Mouse (Mus musculus): ENCODE measurements around the gene Hcn1. TPM values are rescaled to one million over a fixed set of nuclear protein-coding genes. Genes with fewer than 3 reads are reported as not detected.

Gene Hcn1
- 1 to 10 TPM in 1 of 4 experiments, under 1 TPM in 3; 0.60 to 1.2 (median 0.81) TPM for total RNA-seq (2022)

GRCm38 (mm10) chr13:117602181-117602580 is at the start of gene Hcn1:
Hcn1 (plus strand) TSS chr13:117602320.
- DNase-seq (ENCODE audit: low spot score), result peak; percentile 3

DNA sequence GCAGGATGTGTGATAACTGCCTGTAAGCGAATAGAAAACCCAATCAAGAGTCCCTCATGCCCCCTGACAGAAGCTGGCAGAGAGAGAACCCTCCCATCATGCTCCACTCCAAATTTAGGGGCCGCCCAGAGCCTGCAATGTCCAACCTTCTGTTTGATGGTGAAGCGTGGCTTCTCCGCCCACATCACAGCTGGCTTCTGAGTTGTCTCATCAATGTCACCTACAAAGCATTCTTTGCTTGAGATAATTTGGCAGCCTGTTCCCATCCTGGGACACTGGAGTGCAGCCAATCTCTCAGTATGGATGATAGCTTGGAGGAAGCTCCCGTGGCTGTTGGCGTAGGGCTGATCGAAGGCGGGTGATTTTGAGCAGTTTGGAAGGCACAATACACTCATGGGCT is 34.9 kb upstream of the Hcn1 start:
- peak; percentile 17 for DNase-seq (ENCODE audit: low spot score)

DNA sequence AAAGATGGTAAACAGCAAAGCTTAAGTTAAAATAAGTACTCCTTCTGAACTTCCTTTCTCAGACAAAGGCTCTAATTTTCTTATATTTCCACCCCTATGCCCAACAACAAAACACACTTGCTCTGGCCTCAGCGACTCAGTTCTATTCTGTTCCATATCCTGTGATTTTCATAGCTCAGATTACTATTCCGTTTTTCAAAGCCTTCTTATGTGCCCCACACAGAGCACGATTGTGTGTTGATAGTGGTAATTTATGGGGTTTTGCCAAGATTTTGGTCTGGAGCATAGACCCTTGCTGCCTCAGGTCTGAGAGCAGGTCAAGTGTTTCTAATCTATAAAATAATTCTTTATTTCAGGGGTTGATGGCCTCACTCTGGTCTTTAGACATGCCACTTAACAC is 30.4 kb upstream of the Hcn1 start:
- DNase-seq (ENCODE audit: low spot score), result no peak

GRCm38 (mm10) chr13:117594494-117595182 is 7.5 kb upstream of the Hcn1 start:
- no peak for DNase-seq (ENCODE audit: low spot score)

DNA sequence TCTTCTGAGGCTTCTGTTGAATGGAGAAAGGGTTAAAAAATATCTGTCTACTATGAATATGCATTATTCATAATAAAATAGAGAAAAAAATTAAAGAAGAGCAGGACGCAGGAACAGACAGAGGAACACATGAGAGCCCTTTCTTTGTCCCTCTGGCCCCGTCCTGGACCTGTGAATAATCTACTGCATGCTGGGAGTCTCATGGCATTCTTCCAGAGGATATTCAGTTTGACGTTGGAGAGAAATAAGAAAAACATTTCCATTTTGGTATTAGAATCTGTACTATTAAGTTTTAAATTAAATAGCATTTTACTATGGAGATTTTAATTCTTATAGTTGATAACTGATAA is 7.0 kb upstream of the Hcn1 start:
- no peak for DNase-seq (ENCODE audit: low spot score)

GRCm38 (mm10) chr13:117601331-117601965 is 672 bp upstream of the Hcn1 start:
- DNase-seq (ENCODE audit: low spot score), result no peak

DNA sequence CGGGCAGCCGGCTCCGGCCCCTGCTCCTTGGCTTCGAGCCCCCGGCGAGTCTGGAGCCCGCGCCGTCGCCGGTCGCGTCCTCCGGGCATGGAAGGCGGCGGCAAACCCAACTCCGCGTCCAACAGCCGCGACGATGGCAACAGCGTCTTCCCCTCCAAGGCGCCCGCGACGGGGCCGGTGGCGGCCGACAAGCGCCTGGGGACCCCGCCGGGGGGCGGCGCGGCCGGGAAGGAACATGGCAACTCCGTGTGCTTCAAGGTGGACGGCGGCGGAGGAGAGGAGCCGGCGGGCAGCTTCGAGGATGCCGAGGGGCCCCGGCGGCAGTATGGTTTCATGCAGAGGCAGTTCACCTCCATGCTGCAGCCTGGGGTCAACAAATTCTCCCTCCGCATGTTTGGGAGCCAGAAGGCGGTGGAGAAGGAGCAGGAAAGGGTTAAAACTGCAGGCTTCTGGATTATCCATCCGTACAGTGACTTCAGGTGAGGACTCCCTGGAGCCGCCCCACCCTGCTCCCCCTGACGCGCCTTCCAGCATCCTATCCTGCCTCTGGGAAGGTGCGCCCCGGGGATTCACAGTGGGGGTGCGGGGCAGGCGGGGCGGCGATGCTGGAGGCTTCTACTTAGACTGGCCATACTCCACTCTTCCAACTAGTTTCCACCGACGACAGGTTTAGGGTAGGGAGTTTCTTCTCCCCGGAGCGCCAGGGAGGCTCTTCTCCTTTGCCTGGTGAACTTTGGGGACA is 668 bp downstream of the Hcn1 start:
- DNase-seq (ENCODE audit: low spot score), result no peak

- no peak for DNase-seq (ENCODE audit: low spot score)
Measured at GRCm38 (mm10) chr13:117603421-117603820, 1.3 kb downstream of the Hcn1 start.

DNA sequence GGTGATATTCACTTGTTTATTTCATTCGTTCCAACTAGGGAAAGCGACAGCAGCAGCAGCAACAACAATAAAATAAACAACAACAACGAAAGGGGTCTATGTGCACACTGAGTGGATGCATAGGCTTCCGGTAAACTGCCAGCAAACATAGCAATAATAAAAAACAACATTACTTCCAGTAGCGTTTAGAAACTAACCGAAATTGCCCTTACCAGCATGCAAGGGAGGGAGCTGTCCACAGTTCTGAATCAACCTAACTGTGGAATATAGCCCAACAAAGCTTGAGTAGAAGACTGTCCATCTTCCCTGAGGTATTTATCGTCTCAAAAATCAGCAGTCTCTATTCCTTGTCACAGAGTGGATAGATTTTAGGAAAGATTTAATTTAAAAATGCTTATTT is 2.0 kb downstream of the Hcn1 start:
- no peak for DNase-seq (ENCODE audit: low spot score)

- no peak for DNase-seq (ENCODE audit: low spot score)
Measured at GRCm38 (mm10) chr13:117604971-117605750, 3.0 kb downstream of the Hcn1 start.

DNA sequence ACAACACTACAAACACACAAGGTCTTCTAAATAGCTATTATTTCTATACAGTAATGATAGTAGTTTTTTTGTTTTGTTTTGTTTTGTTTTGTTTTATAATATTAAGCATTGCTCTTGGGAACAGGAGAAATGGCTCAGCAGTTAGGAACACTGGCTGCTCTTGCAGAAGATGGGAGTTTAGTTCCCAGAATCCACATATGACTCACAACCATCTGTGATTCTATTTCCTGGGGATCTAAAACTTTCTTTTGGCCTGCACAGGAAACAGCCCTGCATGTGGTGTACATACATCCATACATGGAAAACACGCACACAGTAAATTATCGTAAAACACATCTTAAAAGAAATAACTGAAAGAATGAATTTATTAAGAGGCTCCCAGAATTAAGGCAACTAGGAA is 9.8 kb downstream of the Hcn1 start:
- DNase-seq (ENCODE audit: low spot score), result no peak

DNA sequence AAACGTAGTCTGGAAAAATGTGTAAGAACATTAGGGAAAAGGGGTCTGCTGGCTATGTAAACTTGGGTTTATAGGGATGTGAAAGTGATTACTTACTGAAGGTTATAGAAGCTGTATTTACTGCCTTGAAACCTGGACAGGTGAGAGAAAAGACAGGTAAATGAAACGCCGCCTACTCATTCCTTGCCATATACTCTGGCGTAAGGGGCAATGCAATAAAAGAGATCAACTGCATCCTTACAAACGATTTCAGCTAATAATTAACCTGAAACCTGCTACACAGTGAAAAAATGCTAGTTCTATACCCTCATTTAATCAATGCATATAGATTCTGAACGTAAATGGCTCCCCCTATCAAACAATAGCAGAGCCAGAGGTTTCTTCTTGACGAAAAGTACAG is 17.4 kb downstream of the Hcn1 start:
- no peak for DNase-seq (ENCODE audit: low spot score)

DNA sequence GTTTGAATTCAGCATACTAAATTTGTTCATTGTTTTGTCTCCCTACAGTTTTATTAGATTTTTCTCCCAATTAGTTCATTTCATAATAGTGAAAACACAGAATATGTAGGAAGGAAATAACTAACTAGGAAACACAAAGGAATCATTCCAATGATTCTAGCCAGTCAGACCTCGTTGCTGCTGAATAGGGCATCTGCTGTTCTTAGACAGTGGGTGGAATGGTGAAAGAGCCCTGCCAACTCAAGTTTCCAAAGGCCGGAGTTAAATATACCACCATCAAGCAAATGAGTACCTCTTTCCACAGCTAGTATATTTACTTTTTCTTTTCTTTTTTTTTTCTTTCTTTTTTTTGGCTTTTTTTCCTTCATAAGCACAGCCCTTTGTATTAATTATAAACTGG is 55.4 kb downstream of the Hcn1 start:
- no peak for DNase-seq (ENCODE audit: low spot score)

DNA sequence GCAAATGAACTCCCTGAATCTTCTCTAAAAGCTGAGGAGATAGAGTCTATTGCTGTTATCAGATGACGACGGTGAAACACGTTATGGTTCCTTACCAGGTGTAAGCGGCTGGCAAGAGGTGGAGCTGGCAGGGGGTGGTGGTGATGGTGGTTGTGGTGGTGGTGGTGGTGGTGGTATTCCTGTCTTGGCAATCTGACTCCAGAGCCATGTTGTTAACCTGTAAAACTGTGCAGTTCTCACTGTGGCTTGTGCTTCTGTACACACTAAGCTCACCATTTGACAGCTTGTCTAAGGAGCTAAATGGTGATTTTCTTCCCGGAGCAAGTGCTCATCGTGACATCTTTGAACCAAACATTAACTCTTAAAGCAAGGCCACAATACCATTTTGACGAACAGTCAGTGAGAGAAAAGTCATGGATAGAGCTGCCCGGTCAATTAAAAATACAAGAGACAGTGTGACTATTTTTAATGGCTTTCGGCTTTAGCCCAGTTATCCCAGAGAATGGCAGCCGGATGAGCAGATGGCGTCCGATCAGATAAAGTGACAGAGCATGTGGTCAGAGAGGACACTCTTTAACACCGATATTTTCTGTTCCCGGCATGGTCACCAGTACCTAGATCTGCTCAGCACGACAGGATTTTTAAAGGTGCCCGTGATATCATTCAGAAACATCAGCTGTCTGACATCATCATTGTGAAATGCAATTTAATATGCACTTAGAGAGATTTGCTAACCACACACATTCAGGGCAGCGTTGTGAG is 56.5 kb downstream of the Hcn1 start:
- no peak for DNase-seq (ENCODE audit: low spot score)

DNA sequence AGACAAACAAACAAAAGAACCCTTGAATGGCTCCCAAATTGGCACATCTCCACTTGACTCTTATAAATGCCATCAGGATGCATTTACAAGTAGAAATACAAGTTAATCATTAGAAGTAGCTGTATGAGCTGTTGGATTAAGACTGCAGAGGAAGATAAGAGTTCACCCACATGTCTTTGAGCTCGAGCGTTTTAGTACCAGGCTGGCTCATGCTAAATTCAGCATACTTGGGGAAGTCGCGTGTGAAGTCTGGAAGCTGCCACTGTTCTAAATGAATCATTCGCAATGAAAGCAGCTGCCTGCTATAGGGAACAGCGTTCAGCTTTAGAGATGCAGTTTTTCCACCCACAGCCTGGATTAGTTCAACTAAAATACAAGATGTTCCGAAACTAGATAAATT is 57.4 kb downstream of the Hcn1 start:
- DNase-seq (ENCODE audit: low spot score), result no peak

- DNase-seq (ENCODE audit: low spot score), result no peak
Measured at GRCm38 (mm10) chr13:117662661-117663060, 60.5 kb downstream of the Hcn1 start.

GRCm38 (mm10) chr13:117669303-117669702 is 67.2 kb downstream of the Hcn1 start:
- no peak for DNase-seq (ENCODE audit: low spot score)

GRCm38 (mm10) chr13:117671851-117672250 is 69.7 kb downstream of the Hcn1 start:
- DNase-seq (ENCODE audit: low spot score), result no peak

- DNase-seq (ENCODE audit: low spot score), result no peak
Measured at GRCm38 (mm10) chr13:117676418-117676817, 74.3 kb downstream of the Hcn1 start.

- DNase-seq (ENCODE audit: low spot score), result no peak
Measured at GRCm38 (mm10) chr13:117687670-117688069, 85.5 kb downstream of the Hcn1 start.

- no peak for DNase-seq (ENCODE audit: low spot score)
Measured at GRCm38 (mm10) chr13:117694729-117695332, 92.7 kb downstream of the Hcn1 start.

Measured in heart, adult 8-10 months (tissue).